Mouse (Mus musculus) liver (tissue): Measurements from ENCODE around the gene Gm14226.
A peak's percentile ranks its signal among the peaks of the same experiment; 100 is the strongest.
"Not testable (repeated sequence)": the region's sequence is repeated elsewhere in the genome, so short reads cannot be mapped to it uniquely, and the experiment has no call there.

Experiments
- DNase-seq: peaks from one replicate; pipeline ENCODE4 v3.0.0-alpha.2; 2020; ENCODE audit warnings: mixed read lengths

The Gm14226 gene

DNA sequence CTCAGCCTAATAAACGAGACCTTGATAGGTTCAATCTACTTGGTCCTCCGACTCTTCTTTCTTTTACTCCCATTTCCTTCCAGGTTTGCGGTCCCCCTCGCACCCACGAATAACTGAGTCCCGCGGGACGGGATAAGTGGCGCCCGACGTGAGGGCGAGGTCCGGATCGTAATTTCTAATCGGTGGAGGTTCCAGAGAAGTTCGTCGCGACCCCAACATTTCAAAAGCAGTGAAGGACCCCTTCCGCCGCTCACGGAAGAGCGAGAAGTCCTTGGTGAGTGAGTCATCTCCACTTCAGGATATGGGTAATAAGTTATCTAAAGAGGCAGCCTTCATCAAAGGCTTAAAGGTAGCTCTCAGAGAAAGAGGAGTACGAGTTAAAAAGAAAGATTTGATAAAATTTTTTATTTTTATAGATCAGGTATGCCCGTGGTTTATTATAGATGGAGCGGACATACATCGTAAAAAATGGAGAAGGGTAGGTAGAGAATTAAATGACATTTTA, at the start of gene Gm14226:
Gm14226 (plus strand) TSS at position 16 of the 505 bp plus-strand sequence.
- DNase-seq: not testable (repeated sequence)

DNA sequence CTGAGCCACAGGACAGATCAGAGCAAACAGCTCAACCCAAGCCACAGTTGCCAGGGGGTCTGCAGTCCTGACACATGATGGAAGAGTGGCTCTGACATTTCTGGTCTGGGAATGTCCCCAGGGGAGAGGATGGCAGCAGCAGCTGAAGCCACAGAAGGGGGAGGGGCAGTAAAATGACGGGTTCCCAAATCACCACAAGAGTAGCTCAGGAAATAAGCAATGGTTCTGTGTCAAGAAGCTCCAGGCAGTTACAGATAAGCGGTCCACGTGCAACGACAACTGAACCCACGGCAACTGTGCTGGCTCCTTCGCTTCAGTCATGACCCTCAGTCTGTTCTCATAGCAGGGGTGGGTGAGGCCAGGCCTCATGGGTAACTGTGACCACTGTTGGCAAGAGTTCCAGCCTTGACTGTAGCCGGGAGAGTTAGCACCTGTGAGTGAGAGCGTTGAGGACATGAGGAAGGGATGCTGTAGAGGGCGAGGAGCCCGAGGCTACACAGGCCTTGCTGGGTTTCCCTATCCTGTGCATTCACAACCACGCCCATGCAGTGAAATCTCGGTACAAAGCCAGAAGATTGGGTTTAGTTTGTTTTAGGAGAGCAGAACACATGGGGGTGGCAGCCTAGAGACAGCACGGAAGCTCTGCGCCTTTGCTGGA, 48.2 kb upstream of the Gm14226 start:
- DNase-seq: not testable (repeated sequence)

- DNase-seq: no peak
Observed at GRCm38 (mm10) chr2:154971919-154972692, 46.0 kb upstream of the Gm14226 start.

DNA sequence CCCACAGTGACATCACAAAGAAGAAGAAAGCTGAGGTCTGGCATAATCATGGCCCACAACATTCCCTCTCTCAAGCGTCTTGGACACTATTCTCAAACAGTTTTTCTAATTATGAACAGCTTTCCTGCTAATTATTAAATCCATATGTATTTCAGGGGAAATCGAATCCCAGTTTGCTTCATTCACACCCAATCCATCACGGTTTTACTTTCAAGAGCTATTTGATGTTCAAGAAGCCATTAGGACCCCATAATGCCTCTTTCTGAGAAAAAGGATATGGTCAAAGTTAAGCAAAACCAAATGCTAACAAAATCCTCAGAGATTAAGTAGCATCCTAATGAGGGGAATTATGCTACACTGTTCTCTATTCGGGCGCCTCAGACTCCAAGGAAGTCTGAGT, 45.1 kb upstream of the Gm14226 start:
- DNase-seq: no peak

- no peak for DNase-seq
Observed at GRCm38 (mm10) chr2:154986609-154987008, 31.5 kb upstream of the Gm14226 start.

DNA sequence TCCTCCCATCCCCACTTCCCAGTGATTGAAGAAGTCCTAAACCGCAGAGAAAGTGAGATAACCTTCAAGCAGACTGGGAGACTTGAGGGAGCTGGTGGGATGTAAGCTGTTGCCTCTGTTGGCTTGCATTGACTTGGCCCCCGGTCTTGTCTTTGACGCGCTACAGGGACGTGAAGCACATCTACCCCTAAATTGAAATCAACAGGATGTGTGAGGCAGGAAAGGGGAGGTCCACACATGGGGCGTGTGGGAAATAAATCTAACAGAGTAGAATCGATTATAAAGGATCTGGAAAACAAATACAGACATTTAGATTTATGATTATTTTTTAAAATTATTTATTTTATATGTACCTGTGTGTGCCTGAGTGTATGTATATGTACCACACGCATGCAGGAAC, 26.7 kb upstream of the Gm14226 start:
- no peak for DNase-seq

- DNase-seq: no peak
Observed at GRCm38 (mm10) chr2:154992083-154992482, 26.0 kb upstream of the Gm14226 start.

DNA sequence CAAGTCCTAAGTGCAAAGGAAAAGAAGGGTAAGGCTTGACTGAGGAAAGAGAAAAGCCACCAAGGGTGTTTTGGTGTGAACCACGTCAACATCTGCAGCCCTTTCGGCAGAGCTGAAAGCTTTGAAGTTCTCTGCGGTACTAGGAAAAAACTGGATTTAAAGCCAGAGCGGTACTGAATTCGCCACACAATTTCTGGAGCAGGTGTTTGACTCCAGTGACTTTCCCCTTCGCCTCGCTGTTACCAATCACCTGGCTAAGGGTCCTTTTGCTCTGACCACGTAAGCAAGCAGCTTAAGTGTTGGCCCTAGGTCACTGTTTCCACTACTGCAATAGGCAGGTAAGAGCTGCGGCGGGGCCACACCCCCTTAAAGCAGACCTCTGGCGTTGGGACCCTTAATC, 12.6 kb upstream of the Gm14226 start:
- DNase-seq: no peak

DNA sequence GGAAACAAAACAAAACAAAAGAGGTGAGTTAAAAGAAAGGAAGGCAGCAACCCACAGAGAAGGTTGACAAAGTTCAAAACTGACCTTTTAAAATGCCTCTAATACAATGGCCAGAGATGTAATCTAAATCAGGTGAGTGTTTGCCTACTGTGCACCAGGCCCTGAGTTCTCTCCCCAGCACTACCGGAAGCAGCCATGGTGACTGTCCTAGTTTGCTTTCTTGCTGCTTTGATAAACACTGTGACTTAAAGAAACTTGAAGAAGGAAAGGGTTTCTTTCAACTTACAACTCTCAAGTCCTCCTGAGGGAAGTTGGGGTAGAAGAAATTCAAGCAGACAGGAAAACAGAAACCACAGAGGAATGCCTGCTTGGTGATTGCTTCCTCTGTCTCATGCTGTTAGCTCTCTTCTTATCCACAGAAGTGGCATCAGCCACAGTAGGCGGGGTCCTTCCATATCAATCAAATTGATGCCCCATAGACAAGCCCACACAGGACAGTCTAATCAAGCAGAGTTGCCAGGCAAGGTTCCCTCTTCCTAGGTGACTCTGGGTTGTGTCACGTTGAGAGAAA, 6.9 kb upstream of the Gm14226 start:
- DNase-seq: no peak

GRCm38 (mm10) chr2:155012991-155013390, 5.1 kb upstream of the Gm14226 start:
- no peak for DNase-seq

DNA sequence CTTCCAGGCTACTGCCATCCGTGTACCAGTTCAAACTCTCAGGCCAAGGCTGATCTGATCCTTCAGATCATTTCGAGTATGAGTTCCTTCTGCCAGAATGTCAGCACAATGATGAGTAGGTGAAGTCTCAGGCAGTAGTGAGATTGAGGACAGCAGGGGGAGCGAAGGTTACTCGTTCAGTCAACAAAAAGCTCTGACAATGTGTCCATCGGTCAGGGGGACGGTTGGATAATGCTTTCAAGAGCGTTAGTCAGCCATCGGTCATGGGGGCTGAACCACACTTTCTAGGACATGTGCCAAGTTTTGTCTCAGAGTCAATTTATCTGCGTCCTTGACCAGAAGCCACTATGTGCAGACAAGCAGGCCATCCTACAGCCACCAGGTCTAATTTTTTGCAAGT, 1.3 kb upstream of the Gm14226 start:
- not testable (repeated sequence) for DNase-seq

DNA sequence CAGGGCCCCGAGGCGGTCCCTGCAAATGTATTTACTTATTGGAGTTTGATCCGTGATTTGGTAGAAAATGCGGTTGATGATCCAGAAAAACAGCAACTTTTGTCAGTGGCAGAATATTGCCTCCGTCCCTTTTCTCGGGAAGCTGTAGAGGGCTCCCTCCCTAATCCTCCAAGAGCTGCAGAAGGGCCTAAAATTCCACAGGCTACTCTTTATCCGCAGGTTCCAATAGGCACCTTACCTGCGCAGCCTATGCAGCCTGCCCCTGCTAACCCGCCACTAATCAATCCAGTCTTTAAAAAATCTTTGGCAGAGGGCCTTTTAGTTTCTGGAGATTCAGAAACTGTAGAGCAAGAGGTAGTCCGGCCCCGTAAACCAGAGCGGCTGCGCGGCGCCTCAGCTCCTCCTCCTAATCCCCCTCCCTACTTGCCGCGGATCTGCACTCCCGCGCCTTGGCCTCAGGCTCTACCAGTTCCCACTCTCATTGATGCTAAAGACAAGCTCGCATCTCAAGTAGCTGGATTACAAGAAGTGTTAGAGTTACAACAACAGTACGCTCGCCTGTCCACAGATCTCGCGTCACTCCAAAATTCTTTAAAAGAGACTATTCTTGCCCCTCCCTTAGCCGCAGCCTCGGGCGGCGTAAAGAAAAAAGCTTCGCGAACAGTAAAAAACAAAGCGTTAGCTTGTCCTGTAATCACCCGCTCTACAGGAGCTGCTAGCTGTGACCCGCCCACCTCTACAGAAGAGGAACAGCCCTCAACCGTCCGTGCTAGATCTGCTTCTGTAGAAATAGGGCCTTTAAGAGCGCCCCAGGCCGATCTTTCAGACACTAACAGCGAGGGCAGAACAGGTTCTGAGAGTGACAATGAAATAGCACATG, 936 bp downstream of the Gm14226 start:
- peak; percentile 69 for DNase-seq

- DNase-seq: peak; percentile 86
Observed at GRCm38 (mm10) chr2:155019673-155020072, 1.6 kb downstream of the Gm14226 start.

- DNase-seq: not testable (repeated sequence)
Observed at GRCm38 (mm10) chr2:155020247-155020826, 2.3 kb downstream of the Gm14226 start.

DNA sequence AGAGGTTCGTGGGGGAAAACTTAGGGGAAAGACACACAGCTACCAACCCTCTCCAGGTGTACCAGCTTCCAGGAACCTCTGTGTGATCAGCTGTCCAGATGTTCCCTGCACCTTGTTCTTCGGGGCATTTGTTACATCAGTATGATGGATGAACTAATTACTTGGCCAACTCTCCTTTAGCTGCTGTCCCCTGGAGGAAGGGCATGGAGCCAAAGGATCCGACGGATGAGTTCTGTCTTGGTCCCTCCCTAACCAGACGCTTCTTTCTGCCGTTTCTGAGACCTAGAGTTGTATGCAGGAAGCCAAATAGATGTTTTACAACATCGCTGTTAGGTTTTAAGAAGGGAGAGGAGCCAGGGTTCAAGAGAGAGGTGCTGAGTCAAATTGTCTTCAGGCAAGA, 12.8 kb downstream of the Gm14226 start:
- no peak for DNase-seq

DNA sequence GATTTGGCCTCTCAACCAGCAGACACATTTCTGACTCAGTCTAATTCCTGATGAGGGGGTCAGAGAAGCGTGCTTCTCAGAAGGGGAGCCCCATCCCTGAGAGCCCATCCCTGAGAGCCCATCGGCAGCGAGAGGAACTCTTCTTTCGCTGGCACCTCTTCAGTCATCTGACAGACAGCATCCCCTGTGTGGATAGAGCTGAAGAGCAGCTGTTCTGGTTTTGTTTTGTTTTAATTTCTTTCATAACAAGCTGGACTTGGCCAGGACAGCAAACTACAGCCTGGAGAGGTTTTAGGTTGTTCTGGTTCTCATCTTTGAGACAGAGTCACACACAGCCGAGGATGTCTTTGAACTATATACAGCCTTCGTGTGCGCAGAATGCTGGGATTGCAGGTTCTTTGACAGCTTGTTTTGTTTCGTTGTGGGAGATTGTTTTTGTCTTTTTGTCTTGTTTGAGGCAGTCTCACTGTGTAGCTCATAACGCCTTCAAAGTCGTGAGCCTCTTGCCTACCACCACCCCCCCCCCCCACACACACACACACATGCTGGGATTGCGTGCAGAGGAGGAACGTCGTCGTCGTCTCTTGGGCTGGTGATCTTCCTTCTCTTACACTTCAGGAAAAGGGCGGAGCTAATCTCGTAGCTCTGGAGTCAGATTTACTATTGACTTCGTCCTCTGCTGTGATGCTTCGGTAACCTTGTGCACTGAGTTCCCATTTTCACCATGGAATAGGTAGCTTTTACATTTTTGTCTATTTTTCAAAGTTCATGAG, 15.1 kb downstream of the Gm14226 start:
- DNase-seq: no peak

GRCm38 (mm10) chr2:155039956-155040355, 21.9 kb downstream of the Gm14226 start:
- DNase-seq: no peak

- no peak for DNase-seq
Observed at GRCm38 (mm10) chr2:155044542-155044941, 26.5 kb downstream of the Gm14226 start.

GRCm38 (mm10) chr2:155045075-155045474, 27.0 kb downstream of the Gm14226 start:
- no peak for DNase-seq

DNA sequence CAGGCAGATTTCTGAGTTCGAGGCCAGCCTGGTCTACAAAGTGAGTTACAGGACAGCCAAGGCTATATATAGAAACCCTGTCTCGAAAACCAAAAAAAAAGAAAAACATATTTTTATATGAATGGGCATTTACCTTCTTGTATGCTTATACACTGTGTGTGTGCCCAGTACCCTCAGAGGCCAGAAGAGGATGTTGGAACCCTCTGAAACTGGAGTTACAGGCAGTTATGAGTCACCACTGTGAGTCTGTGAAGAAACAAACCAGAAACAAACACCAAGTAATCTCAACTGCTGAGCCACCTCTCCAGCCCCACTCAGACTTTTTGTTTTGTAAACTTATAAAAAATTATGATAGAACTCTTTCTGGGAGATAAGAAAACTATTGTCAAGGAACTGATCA, 28.7 kb downstream of the Gm14226 start:
- DNase-seq: no peak

DNA sequence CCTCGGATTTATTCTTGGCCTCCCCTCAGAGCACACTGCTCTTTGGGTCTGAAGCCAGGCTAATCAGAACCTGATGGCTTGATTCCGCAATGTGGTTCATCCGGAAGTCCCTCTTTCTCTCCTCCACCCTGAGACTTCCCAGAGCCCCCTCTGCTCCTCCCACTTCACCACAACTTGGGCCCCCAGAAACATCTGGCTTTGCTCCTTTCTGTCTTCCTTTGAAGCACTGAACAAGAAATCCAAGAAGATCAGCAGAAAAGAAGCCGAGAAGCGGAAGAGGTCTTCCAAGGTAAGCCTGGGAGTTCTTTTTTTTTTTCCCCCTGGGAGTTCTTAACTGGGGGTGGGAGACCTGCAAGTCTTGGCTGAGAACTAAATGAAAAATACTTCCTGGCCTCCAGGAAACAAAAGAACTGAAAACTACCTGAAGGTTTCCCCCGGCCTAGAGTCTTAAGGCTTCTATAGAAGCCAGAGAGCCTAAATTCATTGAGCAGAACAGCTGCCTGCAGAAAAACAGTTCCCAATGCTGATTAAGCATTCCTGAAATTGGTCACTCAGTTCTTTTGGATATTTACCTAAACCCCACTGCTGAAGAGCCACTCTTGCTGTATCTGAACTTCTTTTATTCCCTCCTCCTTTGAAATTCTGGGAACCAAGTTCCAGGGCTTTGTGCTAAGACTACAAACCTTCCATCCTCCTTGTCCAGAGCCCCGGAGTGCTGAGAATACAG, 29.5 kb downstream of the Gm14226 start:
- DNase-seq: no peak
